Mouse (Mus musculus): Measurements from ENCODE around the gene Ccdc182.

Gene Ccdc182

GRCm38 (mm10) chr11:88327016-88327415 lies 33.2 kb downstream of the Ccdc182 start:
- peak; percentile 53 for DNase-seq (ENCODE audit: inconsistent ontology term)

- peak; percentile 17 for DNase-seq (ENCODE audit: inconsistent ontology term)
These were observed 35.1 kb downstream of the Ccdc182 start for GRCm38 (mm10) chr11:88328813-88329595.

- peak; percentile 36 for DNase-seq (ENCODE audit: inconsistent ontology term)
These were observed 36.9 kb downstream of the Ccdc182 start for GRCm38 (mm10) chr11:88330799-88331198.

- DNase-seq (ENCODE audit: inconsistent ontology term), result no peak
These were observed 37.9 kb downstream of the Ccdc182 start for GRCm38 (mm10) chr11:88331722-88332121.

- DNase-seq (ENCODE audit: inconsistent ontology term), result no peak
These were observed 38.6 kb downstream of the Ccdc182 start for GRCm38 (mm10) chr11:88332309-88332934.

- no peak for DNase-seq (ENCODE audit: inconsistent ontology term)
These were observed 41.0 kb downstream of the Ccdc182 start for GRCm38 (mm10) chr11:88334893-88335292.

GRCm38 (mm10) chr11:88337926-88338325 lies 44.1 kb downstream of the Ccdc182 start:
- DNase-seq (ENCODE audit: inconsistent ontology term), result no peak

Measured in Muller cell, postnatal 12 days (primary cell).